Mouse (Mus musculus) MN1 (cell line): ENCODE measurements around the gene Ppp1r16b.
A peak's percentile ranks its signal among the peaks of the same experiment; 100 is the strongest.
"Not testable (repeated sequence)": the region's sequence is repeated elsewhere in the genome, so short reads cannot be mapped to it uniquely, and the experiment has no call there.

Experiments used
- DNase-seq: peaks from one replicate; pipeline ENCODE4 v3.0.0-alpha.2; 2016; ENCODE audit warnings: low spot score

Gene Ppp1r16b

GRCm38 (mm10) chr2:158723806-158724205, 58.6 kb downstream of the Ppp1r16b start:
- no peak for DNase-seq

GRCm38 (mm10) chr2:158726252-158726651, 61.1 kb downstream of the Ppp1r16b start:
- no peak for DNase-seq

- DNase-seq = peak; percentile 34
These were observed 63.0 kb downstream of the Ppp1r16b start for GRCm38 (mm10) chr2:158728061-158728815.

GRCm38 (mm10) chr2:158730896-158731295, 65.7 kb downstream of the Ppp1r16b start:
- DNase-seq = no peak

GRCm38 (mm10) chr2:158732521-158732920, 67.3 kb downstream of the Ppp1r16b start:
- DNase-seq = no peak

GRCm38 (mm10) chr2:158733136-158733535, 67.9 kb downstream of the Ppp1r16b start:
- peak; percentile 71 for DNase-seq

GRCm38 (mm10) chr2:158733914-158734313, 68.7 kb downstream of the Ppp1r16b start:
- no peak for DNase-seq

- peak; percentile 64 for DNase-seq
These were observed 69.4 kb downstream of the Ppp1r16b start for GRCm38 (mm10) chr2:158734500-158735152.

- DNase-seq = no peak
These were observed 70.1 kb downstream of the Ppp1r16b start for GRCm38 (mm10) chr2:158735340-158735739.

- not testable (repeated sequence) for DNase-seq
These were observed 71.0 kb downstream of the Ppp1r16b start for GRCm38 (mm10) chr2:158736247-158736646.

- no peak for DNase-seq
These were observed 73.4 kb downstream of the Ppp1r16b start for GRCm38 (mm10) chr2:158738591-158738990.

GRCm38 (mm10) chr2:158739113-158739512, 73.9 kb downstream of the Ppp1r16b start:
- DNase-seq = no peak

- DNase-seq = no peak
These were observed 75.9 kb downstream of the Ppp1r16b start for GRCm38 (mm10) chr2:158741011-158741501.

- no peak for DNase-seq
These were observed 77.2 kb downstream of the Ppp1r16b start for GRCm38 (mm10) chr2:158742431-158742830.

- DNase-seq = no peak
These were observed 78.4 kb downstream of the Ppp1r16b start for GRCm38 (mm10) chr2:158743518-158744141.

- DNase-seq = peak; percentile 64
These were observed 79.9 kb downstream of the Ppp1r16b start for GRCm38 (mm10) chr2:158745049-158745482.

GRCm38 (mm10) chr2:158746164-158746563, 81.0 kb downstream of the Ppp1r16b start:
- DNase-seq = no peak

- DNase-seq = no peak
These were observed 84.2 kb downstream of the Ppp1r16b start for GRCm38 (mm10) chr2:158749366-158749765.

GRCm38 (mm10) chr2:158760231-158760630, 95.0 kb downstream of the Ppp1r16b start:
- no peak for DNase-seq

- no peak for DNase-seq
These were observed 97.1 kb downstream of the Ppp1r16b start for GRCm38 (mm10) chr2:158762339-158762738.

- peak; percentile 97 for DNase-seq
These were observed 102.6 kb downstream of the Ppp1r16b start, which contains the start of gene Fam83d for GRCm38 (mm10) chr2:158767742-158768339. Fam83d (plus strand) TSS chr2:158768093.

GRCm38 (mm10) chr2:158768350-158768749, 103.2 kb downstream of the Ppp1r16b start:
- peak; percentile 66 for DNase-seq
